Mouse (Mus musculus) heart, postnatal 14 days (tissue): ENCODE results near the gene Klrd1. TPM values are rescaled to one million over a fixed set of nuclear protein-coding genes. Genes with fewer than 3 reads are reported as not detected.
A peak's percentile ranks its signal among the peaks of the same experiment; 100 is the strongest.
"Not testable (repeated sequence)": the region's sequence is repeated elsewhere in the genome, so short reads cannot be mapped to it uniquely, and the experiment has no call there.

ENCODE experiments used
- DNase-seq, 2 experiments: peaks; one replicate each; pipeline ENCODE4 v3.0.0; 2021 to 2022
- intact Hi-C: fragments of 180-260 bp; cut with DNase I; formaldehyde crosslinking; loops from one replicate; pipeline ENCODE4 v1.15.1; 2025
- long read RNA-seq, 2 experiments: library from polyadenylated mRNA; stranded (forward); transcript quantifications; one replicate each; pipeline ENCODE4 v2.0.0; 2021
- total RNA-seq, 2 experiments: library from RNA; stranded (reverse); gene quantifications; 2 replicates each; pipeline ENCODE4 v1.2.3; 2021

The Klrd1 gene
- total RNA-seq = not detected
- long read RNA-seq, experiment 1 = 0 reads
- long read RNA-seq, experiment 2 = 0 reads

- intact Hi-C loops = no loop called here
- no peak for DNase-seq
These were observed at the start of gene Klrd1 for GRCm38 (mm10) chr6:129591508-129591907. Gene Klrd1, plus strand, starts transcription at chr6:129591782.

- DNase-seq = no peak
- intact Hi-C loops = no loop called here
These were observed 49.7 kb upstream of the Klrd1 start for GRCm38 (mm10) chr6:129541931-129542330.

GRCm38 (mm10) chr6:129542540-129542939, 49.0 kb upstream of the Klrd1 start:
- intact Hi-C loops = no loop called here
- DNase-seq = no peak

- peak; percentile 65 to 79 for DNase-seq
- intact Hi-C loops = loop anchor here (2.0 kb wide), 1 partner anchor 15 kb away; no protein-coding TSS in a partner anchor
These were observed 47.6 kb upstream of the Klrd1 start for GRCm38 (mm10) chr6:129543709-129544606.

- intact Hi-C loops = no loop called here
- no peak for DNase-seq
These were observed 44.3 kb upstream of the Klrd1 start for GRCm38 (mm10) chr6:129547277-129547676.

GRCm38 (mm10) chr6:129548009-129548408, 43.6 kb upstream of the Klrd1 start:
- DNase-seq = no peak
- intact Hi-C loops = no loop called here

- no peak for DNase-seq
- intact Hi-C loops = loop anchor here (2.0 to 5.0 kb wide), 3 partner anchors 13 to 165 kb away; no protein-coding TSS in a partner anchor
These were observed 34.1 kb upstream of the Klrd1 start for GRCm38 (mm10) chr6:129557298-129558023.

- peak; percentile 70 to 81 for DNase-seq
- intact Hi-C loops = loop anchor here (2.0 to 5.0 kb wide), 3 partner anchors 14 to 166 kb away; no protein-coding TSS in a partner anchor
These were observed 32.5 kb upstream of the Klrd1 start for GRCm38 (mm10) chr6:129558946-129559640.

GRCm38 (mm10) chr6:129559641-129560027, 31.9 kb upstream of the Klrd1 start:
- intact Hi-C loops = loop anchor here (2.0 to 5.0 kb wide), 3 partner anchors 15 to 167 kb away; no protein-coding TSS in a partner anchor
- DNase-seq = no peak

GRCm38 (mm10) chr6:129565257-129565656, 26.3 kb upstream of the Klrd1 start:
- no peak for DNase-seq
- intact Hi-C loops = no loop called here

- intact Hi-C loops = loop anchor here (10.0 kb wide), 1 partner anchor 1719 kb away; the partner anchor contains the start of gene Magohb
- no peak for DNase-seq
These were observed 16.3 kb upstream of the Klrd1 start for GRCm38 (mm10) chr6:129575315-129575714.

- intact Hi-C loops = loop anchor here (10.0 kb wide), 1 partner anchor 1717 kb away; the partner anchor contains the start of gene Magohb
- DNase-seq = no peak
These were observed 14.0 kb upstream of the Klrd1 start, which contains the start of gene Klre1 for GRCm38 (mm10) chr6:129577605-129578004. Gene Klre1, plus strand, starts transcription at chr6:129577905.

GRCm38 (mm10) chr6:129581274-129581673, 10.3 kb upstream of the Klrd1 start:
- no peak for DNase-seq
- intact Hi-C loops = no loop called here

- intact Hi-C loops = no loop called here
- DNase-seq = no peak
These were observed 9.7 kb upstream of the Klrd1 start for GRCm38 (mm10) chr6:129581896-129582295.

- intact Hi-C loops = no loop called here
- no peak for DNase-seq
These were observed 8.6 kb upstream of the Klrd1 start for GRCm38 (mm10) chr6:129583014-129583413.

- intact Hi-C loops = no loop called here
- no peak for DNase-seq
These were observed 16.8 kb downstream of the Klrd1 start for GRCm38 (mm10) chr6:129608372-129608771.

- no peak for DNase-seq
- intact Hi-C loops = no loop called here
These were observed 32.2 kb downstream of the Klrd1 start, which contains the start of gene Klrk1 for GRCm38 (mm10) chr6:129623735-129624134. Gene Klrk1, minus strand, starts transcription at chr6:129623864.

GRCm38 (mm10) chr6:129631046-129631445, 39.5 kb downstream of the Klrd1 start:
- intact Hi-C loops, DNase-seq: not testable (repeated sequence)

- intact Hi-C loops, DNase-seq: not testable (repeated sequence)
These were observed 51.7 kb downstream of the Klrd1 start, which contains the start of gene Klrc3 for GRCm38 (mm10) chr6:129643237-129643636. Gene Klrc3, minus strand, starts transcription at chr6:129643337.

- intact Hi-C loops, DNase-seq: not testable (repeated sequence)
These were observed 52.5 kb downstream of the Klrd1 start for GRCm38 (mm10) chr6:129644054-129644453.
